Mouse (Mus musculus): ENCODE results near the gene Zfp362. TPM values are rescaled to one million over a fixed set of nuclear protein-coding genes. Genes with fewer than 3 reads are reported as not detected.

Gene Zfp362
- polyA plus RNA-seq, 1 experiment from 2014 or later: 51.7 TPM

DNA sequence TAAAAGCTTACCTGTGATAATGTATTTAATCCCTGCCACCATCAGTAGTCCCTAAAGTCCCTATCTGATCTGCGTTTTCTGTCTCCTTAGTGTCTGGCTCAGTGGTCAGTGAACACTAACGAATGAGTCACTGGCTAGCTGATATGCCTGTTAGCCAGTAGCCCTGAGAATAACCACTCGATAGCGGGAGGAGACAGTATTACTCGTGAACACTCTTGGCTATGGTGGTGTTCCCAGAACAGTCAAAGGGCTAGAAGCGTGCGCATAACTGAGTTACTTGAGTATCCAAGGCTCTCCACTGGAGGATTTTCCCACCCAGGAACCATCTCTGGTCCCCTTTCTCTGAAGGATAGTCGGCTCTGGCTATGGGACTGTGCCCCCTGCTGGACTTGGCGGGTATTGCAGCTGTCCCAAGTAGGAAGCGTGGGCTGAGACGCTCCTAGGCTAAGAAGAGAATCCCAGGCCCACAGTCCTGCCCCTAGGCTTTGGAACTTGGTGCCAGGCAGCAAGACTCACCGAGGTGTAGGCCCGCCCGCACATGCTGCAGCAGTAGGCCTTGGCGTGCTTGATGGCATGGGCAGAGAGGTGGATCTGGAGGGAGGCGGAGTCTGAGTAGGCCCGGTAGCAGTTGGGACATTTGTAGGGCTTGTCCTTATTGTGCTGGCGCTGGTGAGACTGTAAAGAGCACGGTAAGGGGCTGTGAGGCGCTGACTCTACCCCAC lies 29.1 kb downstream of the Zfp362 start:
- peaks cover 98% of the 10 kb centered on the region for H3K36me3 ChIP-seq
- no peaks in the 10 kb centered on the region for H3K27me3 ChIP-seq
- H3K4me1 ChIP-seq: no peaks in the 10 kb centered on the region
- no peak for ATAC-seq (ENCODE audit: insufficient number of reproducible peaks, insufficient read depth, low FRiP score, low TSS enrichment, low read depth)
- H3K4me2 ChIP-seq: no peak overlapping the region
- H3K27ac ChIP-seq: no peak overlapping the region; the same call in 1 of the 2 replicates
- H3K9ac ChIP-seq: no peak overlapping the region
- H3K9me3 ChIP-seq: no peaks in the 10 kb centered on the region
- H3K4me3 ChIP-seq: no peak overlapping the region
- WGBS: 41% methylated on average over 20 of the region's 20 CpGs

GRCm38 (mm10) chr4:128774467-128774866 lies 31.4 kb downstream of the Zfp362 start:
- Histone ChIP-seq H3K27ac (no peak overlapping the region), H3K27me3 (no peaks in the 10 kb centered on the region), H3K9me3 (no peaks in the 10 kb centered on the region), H3K36me3 (peaks cover 81% of the 10 kb centered on the region), H3K4me1 (no peaks in the 10 kb centered on the region), H3K4me2 (no peak overlapping the region), H3K4me3 (no peak overlapping the region), H3K9ac (no peak overlapping the region)
- ATAC-seq (ENCODE audit: insufficient number of reproducible peaks, insufficient read depth, low FRiP score, low TSS enrichment, low read depth): no peak
- 92% methylated on average over 9 of the region's 9 CpGs for WGBS

DNA sequence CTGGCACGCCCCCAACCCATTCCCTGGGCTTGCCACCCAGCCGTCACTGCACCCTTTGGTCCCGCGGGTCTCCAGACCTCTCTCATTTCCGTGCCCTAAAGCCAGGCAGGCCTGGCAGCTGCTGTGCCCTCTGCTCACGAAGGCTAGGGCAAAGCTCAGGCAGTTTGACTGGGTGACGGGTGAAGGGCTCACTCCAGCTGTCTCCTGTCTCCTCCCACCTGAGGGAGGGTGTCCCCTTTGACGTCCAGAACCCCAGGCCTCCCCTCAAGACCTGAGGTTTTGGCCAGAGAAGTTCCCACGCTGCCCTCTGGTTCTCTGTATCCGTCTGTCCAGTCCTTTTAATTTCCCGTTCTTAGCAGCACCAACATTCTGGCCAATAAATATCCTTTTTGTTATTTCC lies 32.0 kb downstream of the Zfp362 start:
- Histone ChIP-seq H3K4me3 (no peak overlapping the region), H3K4me1 (peaks cover 2% of the 10 kb centered on the region; the same call in 1 of the 2 replicates), H3K36me3 (peaks cover 75% of the 10 kb centered on the region), H3K27me3 (no peaks in the 10 kb centered on the region), H3K9ac (no peak overlapping the region), H3K27ac (no peak overlapping the region), H3K4me2 (no peak overlapping the region), H3K9me3 (no peaks in the 10 kb centered on the region)
- no peak for ATAC-seq (ENCODE audit: insufficient number of reproducible peaks, insufficient read depth, low FRiP score, low TSS enrichment, low read depth)
- 89% methylated on average over 11 of the region's 11 CpGs for WGBS

GRCm38 (mm10) chr4:128770698-128771097 lies 35.1 kb downstream of the Zfp362 start:
- Histone ChIP-seq H3K4me2 (no peak overlapping the region), H3K9me3 (no peaks in the 10 kb centered on the region), H3K27me3 (no peaks in the 10 kb centered on the region), H3K9ac (no peak overlapping the region), H3K27ac (no peak overlapping the region), H3K36me3 (peaks cover 44% of the 10 kb centered on the region), H3K4me1 (peaks cover 3% of the 10 kb centered on the region; the same call in 1 of the 2 replicates), H3K4me3 (no peak overlapping the region)
- no peak for ATAC-seq (ENCODE audit: insufficient number of reproducible peaks, insufficient read depth, low FRiP score, low TSS enrichment, low read depth)
- 84% methylated on average over 5 of the region's 5 CpGs for WGBS

DNA sequence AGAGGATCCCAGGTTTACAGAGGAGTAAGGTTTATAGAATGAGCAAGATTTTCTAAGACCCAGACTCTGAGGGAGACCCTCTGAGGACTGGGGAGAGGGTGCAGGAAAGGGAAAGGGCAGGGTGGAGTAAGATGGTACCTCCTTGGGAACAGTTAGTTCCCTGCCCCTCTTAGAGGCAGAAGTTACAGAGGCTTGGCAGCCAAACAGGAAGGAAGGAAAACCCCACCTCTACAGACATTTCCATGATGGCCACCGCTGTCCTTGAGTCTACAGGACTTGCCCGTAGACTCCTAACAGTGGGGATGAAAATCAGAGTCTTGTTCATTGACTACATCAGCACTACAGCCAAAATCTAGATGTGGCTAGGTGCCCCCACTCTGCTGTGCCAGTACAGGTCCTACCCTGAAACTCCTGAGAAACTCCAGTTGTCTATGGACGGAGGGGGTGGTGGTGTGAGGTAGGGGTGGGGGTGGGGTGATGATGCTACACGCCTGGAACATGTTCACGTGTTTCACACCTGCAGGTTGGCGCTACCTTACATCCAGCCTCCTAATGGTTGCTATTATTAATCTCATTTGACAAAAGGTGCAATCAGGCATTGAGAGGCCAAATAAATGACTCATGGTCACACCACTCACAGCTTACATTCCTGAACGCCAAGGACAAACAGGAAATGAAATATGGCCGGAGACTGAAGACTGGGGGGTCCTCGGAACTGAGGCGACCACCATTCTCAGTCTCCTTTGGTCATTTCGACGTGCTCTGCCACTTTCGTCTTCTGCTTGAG lies 36.1 kb downstream of the Zfp362 start:
- Histone ChIP-seq H3K27ac (no peak overlapping the region), H3K9me3 (no peaks in the 10 kb centered on the region), H3K9ac (no peak overlapping the region), H3K4me3 (no peak overlapping the region), H3K36me3 (peaks cover 35% of the 10 kb centered on the region), H3K4me2 (no peak overlapping the region), H3K4me1 (peaks cover 3% of the 10 kb centered on the region; the same call in 1 of the 2 replicates), H3K27me3 (no peaks in the 10 kb centered on the region)
- no peak for ATAC-seq (ENCODE audit: insufficient number of reproducible peaks, insufficient read depth, low FRiP score, low TSS enrichment, low read depth)
- 86% methylated on average over 13 of the region's 13 CpGs for WGBS

- no peak for ATAC-seq (ENCODE audit: insufficient number of reproducible peaks, insufficient read depth, low FRiP score, low TSS enrichment, low read depth)
- H3K4me1 ChIP-seq: peaks cover 3% of the 10 kb centered on the region; the same call in 1 of the 2 replicates
- H3K4me2 ChIP-seq: no peak overlapping the region
- no peak overlapping the region for H3K4me3 ChIP-seq
- no peaks in the 10 kb centered on the region for H3K27me3 ChIP-seq
- peaks cover 4% of the 10 kb centered on the region; the same call in 1 of the 2 replicates for H3K9me3 ChIP-seq
- peaks cover 19% of the 10 kb centered on the region for H3K36me3 ChIP-seq
- 75% methylated on average over 13 of the region's 13 CpGs for WGBS
- H3K9ac ChIP-seq: no peak overlapping the region
- H3K27ac ChIP-seq: no peak overlapping the region
Observed at GRCm38 (mm10) chr4:128768120-128768519, 37.7 kb downstream of the Zfp362 start.

- H3K4me2 ChIP-seq: no peak overlapping the region
- no peak overlapping the region for H3K9ac ChIP-seq
- H3K4me1 ChIP-seq: peaks cover 3% of the 10 kb centered on the region; the same call in 1 of the 2 replicates
- no peak overlapping the region for H3K27ac ChIP-seq
- no peaks in the 10 kb centered on the region for H3K27me3 ChIP-seq
- peaks cover 7% of the 10 kb centered on the region for H3K36me3 ChIP-seq
- H3K9me3 ChIP-seq: peaks cover 7% of the 10 kb centered on the region; the same call in 1 of the 2 replicates
- no peak for ATAC-seq (ENCODE audit: insufficient number of reproducible peaks, insufficient read depth, low FRiP score, low TSS enrichment, low read depth)
- WGBS: 87% methylated on average over 20 of the region's 20 CpGs
- H3K4me3 ChIP-seq: no peak overlapping the region
Observed at GRCm38 (mm10) chr4:128766929-128767328, 38.9 kb downstream of the Zfp362 start.

DNA sequence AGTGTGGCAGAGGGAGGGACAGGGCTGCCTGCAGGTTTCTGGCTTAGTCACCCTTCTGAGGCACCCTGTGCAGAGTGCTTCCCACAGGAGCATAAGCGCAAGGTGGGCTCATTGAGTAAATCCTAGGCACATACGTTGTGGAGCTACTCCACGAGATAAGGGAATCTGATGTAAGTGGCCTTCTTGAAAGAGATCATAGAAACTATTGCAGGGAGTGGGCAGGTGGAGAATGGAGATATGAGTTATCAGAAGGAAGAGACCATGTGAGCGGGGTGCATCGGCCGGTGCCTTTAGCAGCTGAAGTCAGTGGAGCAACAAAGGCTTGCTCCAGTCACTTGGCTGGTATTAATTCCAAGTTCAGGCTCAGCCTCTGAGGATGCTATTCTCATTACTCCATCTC lies 45.8 kb downstream of the Zfp362 start:
- Histone ChIP-seq H3K36me3 (no peaks in the 10 kb centered on the region), H3K9me3 (peaks cover 7% of the 10 kb centered on the region; the same call in 1 of the 2 replicates), H3K4me1 (0 out of 2 replicates have a peak, but pooled peaks cover 3% of the 10 kb centered on the region), H3K4me3 (no peak overlapping the region), H3K27me3 (no peaks in the 10 kb centered on the region), H3K4me2 (no peak overlapping the region), H3K9ac (no peak overlapping the region), H3K27ac (no peak overlapping the region)
- no peak for ATAC-seq (ENCODE audit: insufficient number of reproducible peaks, insufficient read depth, low FRiP score, low TSS enrichment, low read depth)
- 94% methylated on average over 6 of the region's 6 CpGs for WGBS

- H3K36me3 ChIP-seq: no peaks in the 10 kb centered on the region
- H3K27ac ChIP-seq: no peak overlapping the region
- H3K4me1 ChIP-seq: 0 out of 2 replicates have a peak, but pooled peaks cover 3% of the 10 kb centered on the region
- H3K9ac ChIP-seq: no peak overlapping the region
- no peaks in the 10 kb centered on the region for H3K27me3 ChIP-seq
- no peak overlapping the region for H3K4me2 ChIP-seq
- ATAC-seq (ENCODE audit: insufficient number of reproducible peaks, insufficient read depth, low FRiP score, low TSS enrichment, low read depth): no peak
- peaks cover 7% of the 10 kb centered on the region; the same call in 1 of the 2 replicates for H3K9me3 ChIP-seq
- no peak overlapping the region for H3K4me3 ChIP-seq
- 82% methylated on average over 5 of the region's 5 CpGs for WGBS
Observed at GRCm38 (mm10) chr4:128759214-128759613, 46.6 kb downstream of the Zfp362 start.

- H3K27ac ChIP-seq: no peak overlapping the region; the same call in 1 of the 2 replicates
- H3K4me1 ChIP-seq: 0 out of 2 replicates have a peak, but pooled peaks cover 3% of the 10 kb centered on the region
- H3K4me2 ChIP-seq: no peak overlapping the region
- WGBS: 81% methylated on average over 7 of the region's 7 CpGs
- peaks cover 33% of the 10 kb centered on the region for H3K36me3 ChIP-seq
- H3K4me3 ChIP-seq: no peak overlapping the region
- H3K27me3 ChIP-seq: no peaks in the 10 kb centered on the region
- no peak overlapping the region for H3K9ac ChIP-seq
- H3K9me3 ChIP-seq: no peaks in the 10 kb centered on the region
- no peak for ATAC-seq (ENCODE audit: insufficient number of reproducible peaks, insufficient read depth, low FRiP score, low TSS enrichment, low read depth)
Observed at GRCm38 (mm10) chr4:128755900-128756299, 49.9 kb downstream of the Zfp362 start.

DNA sequence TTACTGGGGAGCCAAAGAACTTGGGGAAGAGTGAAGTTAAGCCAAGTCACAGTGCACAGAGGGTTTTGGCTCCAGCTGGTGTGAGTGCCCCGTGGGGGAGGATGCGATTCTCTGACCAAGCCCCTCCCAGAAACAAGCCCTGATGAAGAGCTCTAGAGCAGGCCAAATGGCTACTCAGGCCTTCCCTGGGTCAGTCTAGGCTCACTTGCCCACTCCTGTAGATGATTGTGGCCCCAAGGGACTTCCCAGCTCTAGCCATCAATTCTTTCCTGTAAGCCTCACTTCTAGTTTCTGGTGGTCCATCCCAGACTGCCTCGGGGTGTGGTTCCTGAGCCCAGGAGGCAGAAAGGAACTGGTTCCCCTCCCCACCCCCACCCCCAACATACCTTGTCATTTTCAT lies 50.8 kb downstream of the Zfp362 start, which contains the start of gene A3galt2:
TSS of gene A3galt2 (plus strand) at position 301 of the 400 bp plus-strand sequence.
- Histone ChIP-seq H3K9me3 (no peaks in the 10 kb centered on the region), H3K4me1 (0 out of 2 replicates have a peak, but pooled peaks cover 3% of the 10 kb centered on the region), H3K4me2 (no peak within 1 kb of the TSS), H3K4me3 (no peak within 1 kb of the TSS), H3K36me3 (peaks cover 41% of the 10 kb centered on the region), H3K9ac (no peak within 1 kb of the TSS), H3K27ac (no peak within 1 kb of the TSS; the same call in 1 of the 2 replicates), H3K27me3 (no peaks in the 10 kb centered on the region)
- WGBS: 81% methylated on average over 3 of the region's 3 CpGs
- ATAC-seq (ENCODE audit: insufficient number of reproducible peaks, insufficient read depth, low FRiP score, low TSS enrichment, low read depth): no peak

Measured in embryonic facial prominence, embryonic 13.5 days (tissue).